Mouse (Mus musculus): ENCODE measurements around the gene Chka.

- no peak for TF ChIP-seq POLR2A (IDR thresholded peaks at IDR 0.05; ENCODE audit: insufficient read depth, low read depth, low read length)
- TF ChIP-seq CTCF (IDR thresholded peaks at IDR 0.05), result no peak
- no peak for TF ChIP-seq EP300 (IDR thresholded peaks at IDR 0.05; ENCODE audit: insufficient read depth, low read depth, low read length)
Measured at GRCm38 (mm10) chr19:3884325-3884990, 32.9 kb downstream of the Chka start.
